Mouse (Mus musculus): Measurements from ENCODE around the gene Mrpl12. TPM values are rescaled to one million over a fixed set of nuclear protein-coding genes. Genes with fewer than 3 reads are reported as not detected.

The Mrpl12 gene
- polyA plus RNA-seq, 1 experiment from 2014 or later, result 126 TPM

DNA sequence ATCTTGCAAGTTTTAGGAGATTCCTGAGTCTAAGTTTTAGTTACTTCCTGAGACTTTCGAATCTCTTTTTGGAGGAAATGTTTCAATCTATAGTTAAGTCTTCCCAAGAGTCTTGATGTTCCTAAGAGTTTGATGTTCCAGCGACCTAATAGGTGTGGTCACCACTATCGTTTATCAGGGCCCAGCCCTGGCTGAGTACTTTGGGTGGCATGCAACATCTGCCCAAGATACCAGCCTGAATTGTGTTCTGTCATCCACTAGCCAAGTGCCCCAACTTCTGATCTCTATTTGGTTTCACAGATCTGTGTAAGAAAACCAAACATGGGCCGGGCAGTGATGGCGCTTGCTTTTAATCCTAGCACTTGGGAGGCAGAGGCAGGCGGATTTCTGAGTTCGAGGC is 29.0 kb upstream of the Mrpl12 start:
- Histone ChIP-seq H3K27me3 (no peaks in the 10 kb centered on the region), H3K4me3 (no peak overlapping the region), H3K9me3 (no peaks in the 10 kb centered on the region), H3K9ac (no peak overlapping the region), H3K4me1 (peaks cover 16% of the 10 kb centered on the region), H3K36me3 (peaks cover 14% of the 10 kb centered on the region), H3K4me2 (replicated peaks) (no peak overlapping the region), H3K27ac (no peak overlapping the region)
- WGBS, result 91% methylated on average over 7 of the region's 7 CpGs
- no peak for ATAC-seq (ENCODE audit: insufficient number of reproducible peaks, insufficient read depth, low FRiP score, low TSS enrichment)

DNA sequence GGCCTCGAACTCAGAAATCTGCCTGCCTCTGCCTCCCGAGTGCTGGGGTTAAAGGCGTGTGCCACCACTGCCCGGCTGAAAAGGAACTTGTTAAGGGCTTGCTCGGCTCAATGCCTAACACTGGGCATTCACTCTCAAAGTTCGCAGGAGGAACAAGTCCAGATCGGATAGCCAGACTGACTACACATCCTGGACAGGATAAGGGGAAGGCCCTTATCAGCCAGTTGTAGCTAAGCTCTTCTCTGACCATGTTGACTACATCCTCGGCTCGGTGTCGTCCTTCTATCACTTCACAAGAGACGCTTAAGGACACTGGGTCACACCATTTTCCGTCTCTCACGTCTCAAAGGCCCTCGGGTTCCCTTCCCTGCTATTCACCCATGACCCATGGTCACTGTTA is 27.0 kb upstream of the Mrpl12 start:
- WGBS, result 31% methylated on average over 14 of the region's 14 CpGs
- no peaks in the 10 kb centered on the region for H3K27me3 ChIP-seq
- H3K9me3 ChIP-seq, result no peaks in the 10 kb centered on the region
- 0 out of 2 replicates have a peak, but pooled peaks have one; percentile 6 for ATAC-seq (ENCODE audit: insufficient number of reproducible peaks, insufficient read depth, low FRiP score, low TSS enrichment)
- peak overlapping the region; percentile 96 for H3K9ac ChIP-seq
- peaks cover 32% of the 10 kb centered on the region for H3K36me3 ChIP-seq
- peak overlapping the region; percentile 82 for H3K27ac ChIP-seq
- peak overlapping the region; percentile 95 for H3K4me3 ChIP-seq
- peak overlapping the region; percentile 78 for H3K4me2 ChIP-seq (replicated peaks)
- H3K4me1 ChIP-seq, result peaks cover 16% of the 10 kb centered on the region

DNA sequence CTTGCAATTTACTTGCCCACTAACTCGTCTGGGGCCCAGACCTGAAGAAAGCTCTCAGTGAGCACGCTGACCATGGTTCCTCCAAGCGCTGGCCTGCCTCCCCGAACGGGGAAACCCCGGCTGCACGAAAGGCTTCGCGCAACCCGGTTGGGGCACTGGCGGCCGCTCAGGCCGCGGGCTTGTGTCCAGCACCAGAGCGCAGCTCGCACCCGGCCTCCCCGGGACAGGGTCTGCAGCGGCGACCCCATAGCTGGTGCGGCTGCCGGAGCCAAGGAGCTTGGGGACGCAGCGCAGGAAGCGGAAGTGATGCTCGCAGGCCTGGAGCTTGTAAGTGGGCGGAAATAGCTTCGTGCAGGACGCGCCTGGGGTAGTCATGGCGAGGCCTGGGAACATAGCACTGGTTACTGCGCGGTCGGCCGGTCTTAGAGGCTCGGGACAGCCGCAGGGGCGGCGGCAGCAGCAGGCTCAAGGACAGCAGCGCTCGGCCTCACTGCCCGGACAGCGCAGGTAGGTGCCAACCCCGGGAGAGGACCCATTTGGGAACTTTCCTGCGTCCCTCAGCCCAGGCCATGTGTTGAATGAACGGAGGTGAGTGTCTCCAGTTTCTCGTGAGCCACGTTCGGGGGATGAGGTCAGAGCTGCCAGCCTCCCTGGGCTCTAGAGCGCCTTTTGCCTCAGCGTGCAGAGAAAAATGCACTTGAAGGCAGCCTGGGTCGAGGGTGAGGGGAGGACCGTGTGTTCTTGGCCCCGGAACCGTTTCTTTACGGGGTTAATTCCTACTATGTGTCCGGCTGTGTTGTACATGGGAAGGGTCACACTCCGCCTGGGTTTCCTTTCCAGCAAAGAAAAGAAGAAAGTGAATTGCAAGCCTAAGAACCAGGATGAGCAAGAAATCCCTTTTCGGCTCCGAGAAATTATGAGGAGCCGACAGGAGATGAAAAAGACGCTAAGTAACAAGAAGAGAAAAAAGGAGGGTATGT is 26.4 kb upstream of the Mrpl12 start, which contains the start of the genes Oxld1 and Ccdc137:
Oxld1 (minus strand) TSS at position 297 of the 980 bp plus-strand sequence.
Ccdc137 (plus strand) TSS at position 344 of the 980 bp plus-strand sequence.
- H3K4me2 ChIP-seq (replicated peaks), result peak within 1 kb of the TSS; percentile 78
- peak within 1 kb of the TSS; percentile 96 for H3K9ac ChIP-seq
- H3K27ac ChIP-seq, result peak within 1 kb of the TSS; percentile 82
- H3K9me3 ChIP-seq, result no peaks in the 10 kb centered on the region
- peaks cover 16% of the 10 kb centered on the region for H3K4me1 ChIP-seq
- no peaks in the 10 kb centered on the region for H3K27me3 ChIP-seq
- H3K36me3 ChIP-seq, result peaks cover 38% of the 10 kb centered on the region
- 5% methylated on average over 62 of the region's 62 CpGs for WGBS
- peak; percentile 79 for ATAC-seq (ENCODE audit: insufficient number of reproducible peaks, insufficient read depth, low FRiP score, low TSS enrichment)
- peak within 1 kb of the TSS; percentile 95 for H3K4me3 ChIP-seq

DNA sequence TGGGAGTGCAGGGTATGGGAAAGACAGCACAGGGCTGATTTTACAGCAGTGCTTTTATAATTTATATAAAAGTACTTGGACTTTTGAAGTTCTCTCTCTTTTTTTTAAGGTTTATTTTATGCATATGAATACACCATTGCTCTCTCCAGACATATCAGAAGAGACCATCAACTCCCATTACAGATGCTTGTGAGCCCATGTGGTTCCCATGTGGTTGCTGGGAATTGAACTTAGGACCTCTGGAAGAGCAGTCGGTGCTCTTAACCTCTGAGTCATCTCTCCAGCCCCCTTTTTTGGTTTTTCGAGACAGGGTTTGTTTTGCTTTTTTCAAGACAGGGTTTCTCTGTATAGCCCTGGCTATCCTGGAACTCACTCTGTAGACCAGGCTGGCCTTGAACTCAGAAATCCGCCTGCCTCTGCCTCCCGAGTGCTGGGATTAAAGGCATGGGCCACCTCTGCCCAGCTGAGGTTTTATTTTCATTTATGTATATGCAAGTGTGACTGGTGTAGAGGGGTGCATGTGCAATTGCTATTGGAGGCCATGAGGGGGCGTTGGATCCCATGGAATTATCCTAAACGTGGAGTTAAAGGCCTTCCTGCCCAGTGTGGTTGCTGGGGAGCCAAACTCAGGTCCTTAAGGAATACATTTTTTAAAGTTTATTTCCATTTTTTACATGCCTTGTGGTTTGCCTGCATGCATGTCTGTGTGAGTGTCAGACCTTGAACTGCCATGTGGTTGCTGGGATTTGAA is 25.4 kb upstream of the Mrpl12 start:
- 60% methylated on average over 6 of the region's 6 CpGs for WGBS
- H3K27me3 ChIP-seq, result no peaks in the 10 kb centered on the region
- H3K4me2 ChIP-seq (replicated peaks), result peak overlapping the region; percentile 78
- peaks cover 16% of the 10 kb centered on the region for H3K4me1 ChIP-seq
- ATAC-seq (ENCODE audit: insufficient number of reproducible peaks, insufficient read depth, low FRiP score, low TSS enrichment), result no peak
- no peak overlapping the region for H3K27ac ChIP-seq
- peaks cover 48% of the 10 kb centered on the region for H3K36me3 ChIP-seq
- peak overlapping the region; percentile 96 for H3K9ac ChIP-seq
- peak overlapping the region; percentile 95 for H3K4me3 ChIP-seq
- no peaks in the 10 kb centered on the region for H3K9me3 ChIP-seq

DNA sequence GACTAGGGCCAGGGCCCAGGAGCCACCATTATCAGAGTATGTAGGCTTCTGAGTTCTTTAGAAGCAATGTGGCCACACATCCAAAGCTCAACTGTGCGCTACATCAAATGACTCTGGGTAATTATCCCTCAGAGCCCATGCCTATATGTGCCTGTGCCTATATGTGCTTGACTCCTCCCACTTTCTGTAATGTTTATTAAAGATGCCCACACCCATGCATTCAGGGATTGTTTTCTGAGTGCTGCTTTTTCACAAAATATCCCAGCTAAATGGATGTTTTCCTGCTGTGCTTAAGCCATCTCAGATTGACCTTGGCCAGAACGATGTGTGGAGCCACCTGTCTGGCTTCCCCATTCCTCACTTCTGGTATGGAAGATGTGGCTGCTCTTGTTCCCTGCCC is 20.9 kb upstream of the Mrpl12 start:
- no peak overlapping the region for H3K27ac ChIP-seq
- peaks cover 57% of the 10 kb centered on the region for H3K36me3 ChIP-seq
- no peak overlapping the region for H3K4me2 ChIP-seq (replicated peaks)
- no peaks in the 10 kb centered on the region for H3K27me3 ChIP-seq
- no peaks in the 10 kb centered on the region for H3K9me3 ChIP-seq
- no peak overlapping the region for H3K9ac ChIP-seq
- WGBS, result 86% methylated on average over 2 of the region's 2 CpGs
- no peak for ATAC-seq (ENCODE audit: insufficient number of reproducible peaks, insufficient read depth, low FRiP score, low TSS enrichment)
- peaks cover 29% of the 10 kb centered on the region for H3K4me1 ChIP-seq
- H3K4me3 ChIP-seq, result no peak overlapping the region

DNA sequence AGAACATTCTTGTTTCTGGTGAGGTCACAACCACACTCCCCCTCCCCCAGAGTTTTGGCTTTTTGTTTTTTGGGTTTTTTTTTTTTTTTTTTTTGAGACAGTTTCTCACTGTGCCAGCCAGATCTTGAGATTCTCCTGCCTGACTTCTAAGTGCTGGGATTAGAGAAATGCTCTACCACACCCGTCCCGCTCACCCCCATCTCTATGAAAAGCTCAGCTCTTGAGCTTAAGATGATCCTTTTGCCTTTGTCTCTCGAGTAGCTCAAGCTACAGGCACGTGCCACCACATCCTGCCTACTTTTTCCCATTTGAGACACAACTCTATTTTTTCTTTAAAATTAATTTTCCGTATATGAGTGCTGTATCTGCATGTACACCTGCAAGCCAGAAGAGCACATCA is 20.0 kb upstream of the Mrpl12 start:
- no peak overlapping the region for H3K4me2 ChIP-seq (replicated peaks)
- H3K4me1 ChIP-seq, result peaks cover 24% of the 10 kb centered on the region
- WGBS, result 90% methylated on average over 5 of the region's 5 CpGs
- peaks cover 55% of the 10 kb centered on the region for H3K36me3 ChIP-seq
- no peak overlapping the region for H3K27ac ChIP-seq
- H3K27me3 ChIP-seq, result no peaks in the 10 kb centered on the region
- no peak for ATAC-seq (ENCODE audit: insufficient number of reproducible peaks, insufficient read depth, low FRiP score, low TSS enrichment)
- H3K9me3 ChIP-seq, result no peaks in the 10 kb centered on the region
- H3K9ac ChIP-seq, result no peak overlapping the region
- H3K4me3 ChIP-seq, result no peak overlapping the region

DNA sequence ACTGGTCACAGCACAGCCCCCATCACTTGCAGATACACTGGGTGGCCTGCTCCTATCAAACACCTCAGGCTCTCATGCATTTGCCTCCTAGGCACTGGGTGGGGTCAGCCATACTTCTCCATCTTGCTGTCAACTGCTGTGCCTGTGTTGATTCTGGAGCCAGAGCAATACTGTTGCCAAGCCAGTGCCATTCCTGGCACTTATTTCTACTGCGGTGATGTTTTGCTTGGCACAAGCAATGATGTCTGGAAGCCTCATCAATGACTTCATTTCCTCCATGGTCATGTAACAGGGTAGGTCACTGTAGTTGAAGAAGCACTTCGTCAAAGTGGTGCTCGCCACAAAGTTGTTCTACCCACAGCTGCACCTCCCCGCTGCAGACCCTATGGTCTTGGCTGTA is 18.9 kb upstream of the Mrpl12 start:
- Histone ChIP-seq H3K36me3 (peaks cover 57% of the 10 kb centered on the region), H3K9ac (no peak overlapping the region), H3K4me3 (no peak overlapping the region), H3K27ac (no peak overlapping the region), H3K4me1 (peaks cover 23% of the 10 kb centered on the region), H3K27me3 (no peaks in the 10 kb centered on the region), H3K9me3 (no peaks in the 10 kb centered on the region), H3K4me2 (replicated peaks) (no peak overlapping the region)
- 95% methylated on average over 4 of the region's 4 CpGs for WGBS
- ATAC-seq (ENCODE audit: insufficient number of reproducible peaks, insufficient read depth, low FRiP score, low TSS enrichment), result no peak

DNA sequence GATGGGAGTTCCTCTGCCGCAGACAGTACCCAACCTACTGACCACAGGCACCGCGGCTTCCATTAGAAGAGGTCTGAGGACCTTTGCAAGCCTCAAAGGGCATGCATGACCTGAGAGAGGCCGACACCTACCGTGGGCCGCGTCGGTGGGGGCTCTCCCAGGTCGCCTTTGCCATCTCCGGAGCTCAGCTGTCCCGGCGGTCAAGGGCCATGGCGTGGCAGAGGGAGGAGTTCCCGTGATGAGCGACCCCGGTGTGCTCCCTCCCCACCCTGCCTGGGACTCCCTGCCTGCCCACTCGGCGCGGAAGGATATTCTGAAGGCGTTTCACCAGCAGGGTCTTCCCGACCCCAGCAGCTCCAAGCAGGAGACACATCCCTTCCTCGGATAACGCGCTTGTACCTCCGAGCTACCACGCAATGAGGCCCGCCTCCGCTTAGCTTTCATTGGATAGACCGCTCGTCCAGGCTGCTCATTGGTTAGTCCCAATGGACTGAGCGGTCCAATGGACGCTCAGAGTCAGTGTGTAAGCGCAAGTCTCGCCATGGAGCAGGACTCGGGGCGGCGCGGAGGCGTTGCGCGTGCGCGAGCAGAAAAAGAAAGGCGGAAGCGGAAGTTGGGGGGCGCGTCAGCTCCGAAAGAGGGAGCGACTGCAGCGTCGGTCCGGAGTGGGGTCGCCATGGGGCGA is 17.2 kb upstream of the Mrpl12 start, which contains the start of gene Arl16:
Arl16 (minus strand) TSS at position 557 of the 685 bp plus-strand sequence.
- H3K4me1 ChIP-seq, result peaks cover 23% of the 10 kb centered on the region
- H3K4me3 ChIP-seq, result peak within 1 kb of the TSS; percentile 90
- H3K27me3 ChIP-seq, result no peaks in the 10 kb centered on the region
- under 1% methylated on average over 54 of the region's 54 CpGs for WGBS
- H3K9ac ChIP-seq, result peak within 1 kb of the TSS; percentile 84
- peak; percentile 100 for ATAC-seq (ENCODE audit: insufficient number of reproducible peaks, insufficient read depth, low FRiP score, low TSS enrichment)
- peak within 1 kb of the TSS; percentile 91 for H3K4me2 ChIP-seq (replicated peaks)
- H3K9me3 ChIP-seq, result no peaks in the 10 kb centered on the region
- peaks cover 57% of the 10 kb centered on the region for H3K36me3 ChIP-seq
- H3K27ac ChIP-seq, result peak within 1 kb of the TSS; percentile 85

DNA sequence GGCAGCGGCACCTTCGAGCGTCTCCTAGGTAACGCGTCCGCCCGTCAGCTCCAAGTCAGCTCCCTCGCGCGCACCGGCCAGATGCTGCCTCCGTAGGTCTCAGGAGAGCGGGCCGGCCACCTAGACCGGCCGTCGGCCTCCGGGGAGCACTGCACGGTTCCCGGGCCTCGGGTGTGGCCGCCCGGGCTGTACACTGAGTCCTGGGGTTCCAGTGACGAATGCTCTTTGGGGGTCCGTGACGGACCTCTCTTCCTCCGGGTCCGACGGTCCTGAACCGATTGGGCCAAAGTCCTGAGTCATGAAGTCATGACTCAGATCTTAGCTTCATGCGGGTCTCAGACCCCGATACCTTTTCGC is 16.7 kb upstream of the Mrpl12 start:
- no peak for ATAC-seq (ENCODE audit: insufficient number of reproducible peaks, insufficient read depth, low FRiP score, low TSS enrichment)
- Histone ChIP-seq H3K9me3 (no peaks in the 10 kb centered on the region), H3K36me3 (peaks cover 57% of the 10 kb centered on the region)

DNA sequence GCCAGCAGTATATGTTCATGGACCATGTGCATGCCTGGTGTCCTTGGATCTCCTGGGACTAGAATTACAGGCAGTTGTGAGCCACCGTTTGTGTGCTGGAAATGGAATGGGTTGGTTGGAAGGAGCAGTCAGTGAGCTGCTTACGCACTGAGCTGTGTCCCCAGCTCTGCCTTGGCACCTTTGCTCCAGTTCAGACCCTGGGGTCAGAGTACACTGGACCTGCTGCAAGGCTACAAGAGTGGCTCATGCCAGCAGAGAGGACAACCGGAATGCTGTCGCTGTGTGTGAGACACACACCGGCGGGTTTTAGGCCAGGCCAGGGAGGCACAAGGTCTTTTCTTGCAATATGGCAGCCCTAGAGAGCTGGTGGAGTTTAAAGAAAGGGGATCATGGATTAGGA is 12.4 kb upstream of the Mrpl12 start:
- WGBS, result 95% methylated on average over 6 of the region's 6 CpGs
- Histone ChIP-seq H3K27me3 (no peaks in the 10 kb centered on the region), H3K9ac (no peak overlapping the region), H3K4me2 (replicated peaks) (no peak overlapping the region), H3K4me3 (no peak overlapping the region), H3K4me1 (peaks cover 9% of the 10 kb centered on the region), H3K27ac (no peak overlapping the region), H3K36me3 (peaks cover 71% of the 10 kb centered on the region), H3K9me3 (no peaks in the 10 kb centered on the region)
- ATAC-seq (ENCODE audit: insufficient number of reproducible peaks, insufficient read depth, low FRiP score, low TSS enrichment), result no peak

More for the DNA sequence above, 16.7 kb upstream of the Mrpl12 start:
- peak overlapping the region; percentile 84 for H3K9ac ChIP-seq
- under 1% methylated on average over 33 of the region's 33 CpGs for WGBS
- peak overlapping the region; percentile 90 for H3K4me3 ChIP-seq
- peak overlapping the region; percentile 91 for H3K4me2 ChIP-seq (replicated peaks)
- no peak overlapping the region for H3K27ac ChIP-seq
- H3K27me3 ChIP-seq, result no peaks in the 10 kb centered on the region
- peaks cover 23% of the 10 kb centered on the region for H3K4me1 ChIP-seq

DNA sequence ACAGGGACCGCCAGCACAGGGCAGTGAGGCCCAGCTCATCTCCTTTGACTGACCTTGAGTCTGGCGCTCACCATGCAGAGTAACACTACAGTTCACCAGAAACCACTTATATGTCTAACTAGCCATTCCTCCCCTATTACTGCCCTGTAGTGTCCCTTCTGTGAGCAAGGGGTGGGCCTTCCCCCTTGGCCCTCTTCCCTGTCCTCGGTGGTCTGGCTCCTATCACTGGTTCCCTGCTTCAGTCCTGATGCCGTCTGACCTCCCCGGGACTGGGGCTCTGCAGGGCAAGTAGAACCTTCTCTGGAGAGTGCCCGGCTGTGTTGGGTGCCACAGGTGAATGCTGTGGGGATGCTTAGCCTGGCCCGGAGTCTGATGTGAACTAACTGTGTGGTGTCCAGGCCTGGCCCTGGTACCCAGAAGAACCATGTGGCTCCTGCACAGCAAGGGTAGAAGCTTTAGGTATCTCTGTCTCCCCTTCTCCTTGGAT is 922 bp upstream of the Mrpl12 start:
- peaks cover 17% of the 10 kb centered on the region for H3K4me1 ChIP-seq
- H3K4me2 ChIP-seq (replicated peaks), result peak overlapping the region; percentile 75
- H3K27ac ChIP-seq, result peak overlapping the region; percentile 90
- no peaks in the 10 kb centered on the region for H3K9me3 ChIP-seq
- H3K9ac ChIP-seq, result peak overlapping the region; percentile 80
- ATAC-seq (ENCODE audit: insufficient number of reproducible peaks, insufficient read depth, low FRiP score, low TSS enrichment), result no peak
- H3K36me3 ChIP-seq, result peaks cover 77% of the 10 kb centered on the region
- H3K27me3 ChIP-seq, result no peaks in the 10 kb centered on the region
- WGBS, result 87% methylated on average over 7 of the region's 7 CpGs
- peak overlapping the region; percentile 87 for H3K4me3 ChIP-seq

Data from embryonic facial prominence, embryonic 12.5 days (tissue).